Mouse (Mus musculus): Measurements from ENCODE around the gene Fbxo3. TPM values are rescaled to one million over a fixed set of nuclear protein-coding genes. Genes with fewer than 3 reads are reported as not detected.
"Not testable (repeated sequence)": the region's sequence is repeated elsewhere in the genome, so short reads cannot be mapped to it uniquely, and the experiment has no call there.

Gene Fbxo3
- polyA plus RNA-seq, 1 experiment from 2014 or later: 75.0 TPM

GRCm38 (mm10) chr2:104095741-104096213, 68.3 kb downstream of the Fbxo3 start, which contains the start of gene Cd59a:
Cd59a (plus strand) TSS chr2:104095801.
- Histone ChIP-seq H3K4me2 (peak within 1 kb of the TSS; percentile 77), H3K27me3 (replicated peaks; ENCODE audit: control insufficient read depth, insufficient read depth, low read length) (no peaks in the 10 kb centered on the region), H3K9ac (ENCODE audit: low read depth, low read length) (peak within 1 kb of the TSS; percentile 83), H3K9me3 (ENCODE audit: control insufficient read depth, low read length) (no peaks in the 10 kb centered on the region), H3K4me3 (ENCODE audit: low read depth, low read length) (peak within 1 kb of the TSS; percentile 62), H3K4me1 (replicated peaks; ENCODE audit: control insufficient read depth, insufficient read depth, low read length) (peaks cover 34% of the 10 kb centered on the region), H3K27ac (ENCODE audit: low read depth, low read length) (peak within 1 kb of the TSS; percentile 87), H3K36me3 (ENCODE audit: control insufficient read depth, insufficient read depth, low read length) (no peaks in the 10 kb centered on the region)
- peak; percentile 81 for ATAC-seq (replicated peaks; ENCODE audit: low FRiP score)
- peak; percentile 87 for DNase-seq (ENCODE audit: low spot score)
- 5% methylated on average over 15 of the region's 15 CpGs for WGBS

GRCm38 (mm10) chr2:104096256-104096655, 68.7 kb downstream of the Fbxo3 start:
- DNase-seq (ENCODE audit: low spot score): no peak
- peak overlapping the region; percentile 83 for H3K9ac ChIP-seq (ENCODE audit: low read depth, low read length)
- H3K4me2 ChIP-seq: peak overlapping the region; percentile 77
- H3K4me3 ChIP-seq (ENCODE audit: low read depth, low read length): peak overlapping the region; percentile 62
- no peak for ATAC-seq (replicated peaks; ENCODE audit: low FRiP score)
- no peaks in the 10 kb centered on the region for H3K27me3 ChIP-seq (replicated peaks; ENCODE audit: control insufficient read depth, insufficient read depth, low read length)
- peak overlapping the region; percentile 87 for H3K27ac ChIP-seq (ENCODE audit: low read depth, low read length)
- peaks cover 34% of the 10 kb centered on the region for H3K4me1 ChIP-seq (replicated peaks; ENCODE audit: control insufficient read depth, insufficient read depth, low read length)
- no peaks in the 10 kb centered on the region for H3K9me3 ChIP-seq (ENCODE audit: control insufficient read depth, low read length)
- no peaks in the 10 kb centered on the region for H3K36me3 ChIP-seq (ENCODE audit: control insufficient read depth, insufficient read depth, low read length)
- WGBS: 33% methylated on average over 10 of the region's 10 CpGs

- not testable (repeated sequence) for H3K9me3 ChIP-seq (ENCODE audit: control insufficient read depth, low read length); H3K27me3 ChIP-seq (replicated peaks; ENCODE audit: control insufficient read depth, insufficient read depth, low read length); DNase-seq (ENCODE audit: low spot score); H3K27ac ChIP-seq (ENCODE audit: low read depth, low read length); ATAC-seq (replicated peaks; ENCODE audit: low FRiP score); H3K36me3 ChIP-seq (ENCODE audit: control insufficient read depth, insufficient read depth, low read length)
- Histone ChIP-seq H3K4me3 (ENCODE audit: low read depth, low read length) (peak overlapping the region; percentile 62), H3K4me2 (peak overlapping the region; percentile 77), H3K4me1 (replicated peaks; ENCODE audit: control insufficient read depth, insufficient read depth, low read length) (peaks cover 32% of the 10 kb centered on the region), H3K9ac (ENCODE audit: low read depth, low read length) (peak overlapping the region; percentile 40; the same call in 1 of the 2 replicates)
- 62% methylated on average over 1 of the region's 1 CpGs for WGBS
These were observed 69.3 kb downstream of the Fbxo3 start for GRCm38 (mm10) chr2:104096796-104097195.

GRCm38 (mm10) chr2:104097396-104097795, 69.9 kb downstream of the Fbxo3 start:
- ATAC-seq (replicated peaks; ENCODE audit: low FRiP score); H3K36me3 ChIP-seq (ENCODE audit: control insufficient read depth, insufficient read depth, low read length); H3K9ac ChIP-seq (ENCODE audit: low read depth, low read length); DNase-seq (ENCODE audit: low spot score); H3K9me3 ChIP-seq (ENCODE audit: control insufficient read depth, low read length); H3K27me3 ChIP-seq (replicated peaks; ENCODE audit: control insufficient read depth, insufficient read depth, low read length): not testable (repeated sequence)
- peak overlapping the region; percentile 28 for H3K4me3 ChIP-seq (ENCODE audit: low read depth, low read length)
- peak overlapping the region; percentile 64 for H3K27ac ChIP-seq (ENCODE audit: low read depth, low read length)
- peak overlapping the region; percentile 77 for H3K4me2 ChIP-seq
- peaks cover 31% of the 10 kb centered on the region for H3K4me1 ChIP-seq (replicated peaks; ENCODE audit: control insufficient read depth, insufficient read depth, low read length)
- 87% methylated on average over 4 of the region's 4 CpGs for whole genome bisulfite sequencing

- Histone ChIP-seq H3K9me3 (ENCODE audit: control insufficient read depth, low read length) (no peaks in the 10 kb centered on the region), H3K4me1 (replicated peaks; ENCODE audit: control insufficient read depth, insufficient read depth, low read length) (peaks cover 34% of the 10 kb centered on the region), H3K27me3 (replicated peaks; ENCODE audit: control insufficient read depth, insufficient read depth, low read length) (no peaks in the 10 kb centered on the region), H3K4me3 (ENCODE audit: low read depth, low read length) (peak overlapping the region; percentile 7), H3K9ac (ENCODE audit: low read depth, low read length) (peak overlapping the region; percentile 55), H3K27ac (ENCODE audit: low read depth, low read length) (peak overlapping the region; percentile 75), H3K4me2 (peak overlapping the region; percentile 53), H3K36me3 (ENCODE audit: control insufficient read depth, insufficient read depth, low read length) (no peaks in the 10 kb centered on the region)
- WGBS: 7% methylated on average over 3 of the region's 3 CpGs
- ATAC-seq (replicated peaks; ENCODE audit: low FRiP score): peak; percentile 92
- peak; percentile 53 for DNase-seq (ENCODE audit: low spot score)
These were observed 71.2 kb downstream of the Fbxo3 start for GRCm38 (mm10) chr2:104098529-104099230.

- H3K27me3 ChIP-seq (replicated peaks; ENCODE audit: control insufficient read depth, insufficient read depth, low read length): no peaks in the 10 kb centered on the region
- H3K4me1 ChIP-seq (replicated peaks; ENCODE audit: control insufficient read depth, insufficient read depth, low read length): peaks cover 34% of the 10 kb centered on the region
- no peak for DNase-seq (ENCODE audit: low spot score)
- peak overlapping the region; percentile 53 for H3K4me2 ChIP-seq
- 82% methylated on average over 2 of the region's 2 CpGs for WGBS
- H3K9me3 ChIP-seq (ENCODE audit: control insufficient read depth, low read length): no peaks in the 10 kb centered on the region
- H3K27ac ChIP-seq (ENCODE audit: low read depth, low read length): peak overlapping the region; percentile 75
- H3K9ac ChIP-seq (ENCODE audit: low read depth, low read length): peak overlapping the region; percentile 55
- no peaks in the 10 kb centered on the region for H3K36me3 ChIP-seq (ENCODE audit: control insufficient read depth, insufficient read depth, low read length)
- H3K4me3 ChIP-seq (ENCODE audit: low read depth, low read length): peak overlapping the region; percentile 7
- no peak for ATAC-seq (replicated peaks; ENCODE audit: low FRiP score)
These were observed 71.7 kb downstream of the Fbxo3 start for GRCm38 (mm10) chr2:104099231-104099585.

- DNase-seq (ENCODE audit: low spot score) (no peak), ATAC-seq (replicated peaks; ENCODE audit: low FRiP score) (no peak)
- Histone ChIP-seq H3K9me3 (ENCODE audit: control insufficient read depth, low read length) (no peaks in the 10 kb centered on the region), H3K4me3 (ENCODE audit: low read depth, low read length) (no peak overlapping the region), H3K4me2 (peak overlapping the region; percentile 30), H3K4me1 (replicated peaks; ENCODE audit: control insufficient read depth, insufficient read depth, low read length) (peaks cover 34% of the 10 kb centered on the region), H3K36me3 (ENCODE audit: control insufficient read depth, insufficient read depth, low read length) (no peaks in the 10 kb centered on the region), H3K27ac (ENCODE audit: low read depth, low read length) (peak overlapping the region; percentile 62), H3K9ac (ENCODE audit: low read depth, low read length) (peak overlapping the region; percentile 46), H3K27me3 (replicated peaks; ENCODE audit: control insufficient read depth, insufficient read depth, low read length) (no peaks in the 10 kb centered on the region)
- 30% methylated on average over 1 of the region's 1 CpGs for WGBS
These were observed 72.4 kb downstream of the Fbxo3 start for GRCm38 (mm10) chr2:104099946-104100345.

- Histone ChIP-seq H3K4me1 (replicated peaks; ENCODE audit: control insufficient read depth, insufficient read depth, low read length) (peaks cover 21% of the 10 kb centered on the region), H3K27me3 (replicated peaks; ENCODE audit: control insufficient read depth, insufficient read depth, low read length) (no peaks in the 10 kb centered on the region), H3K36me3 (ENCODE audit: control insufficient read depth, insufficient read depth, low read length) (no peaks in the 10 kb centered on the region), H3K9ac (ENCODE audit: low read depth, low read length) (no peak overlapping the region), H3K9me3 (ENCODE audit: control insufficient read depth, low read length) (no peaks in the 10 kb centered on the region), H3K4me3 (ENCODE audit: low read depth, low read length) (no peak overlapping the region), H3K4me2 (no peak overlapping the region), H3K27ac (ENCODE audit: low read depth, low read length) (no peak overlapping the region)
- WGBS: 79% methylated on average over 6 of the region's 6 CpGs
- no peak for ATAC-seq (replicated peaks; ENCODE audit: low FRiP score)
- DNase-seq (ENCODE audit: low spot score): no peak
These were observed 77.3 kb downstream of the Fbxo3 start for GRCm38 (mm10) chr2:104104800-104105199.

- peaks cover 16% of the 10 kb centered on the region for H3K4me1 ChIP-seq (replicated peaks; ENCODE audit: control insufficient read depth, insufficient read depth, low read length)
- not testable (repeated sequence) for DNase-seq (ENCODE audit: low spot score); H3K9me3 ChIP-seq (ENCODE audit: control insufficient read depth, low read length); H3K9ac ChIP-seq (ENCODE audit: low read depth, low read length); H3K27me3 ChIP-seq (replicated peaks; ENCODE audit: control insufficient read depth, insufficient read depth, low read length); H3K4me2 ChIP-seq; H3K4me3 ChIP-seq (ENCODE audit: low read depth, low read length); ATAC-seq (replicated peaks; ENCODE audit: low FRiP score); H3K36me3 ChIP-seq (ENCODE audit: control insufficient read depth, insufficient read depth, low read length)
- peak overlapping the region; percentile 55; the same call in 1 of the 2 replicates for H3K27ac ChIP-seq (ENCODE audit: low read depth, low read length)
- WGBS: 80% methylated on average over 2 of the region's 2 CpGs
These were observed 81.5 kb downstream of the Fbxo3 start for GRCm38 (mm10) chr2:104109021-104109420.

Data from liver, embryonic 11.5 days (tissue).